Mouse (Mus musculus) G1E (cell line): ENCODE results near the gene Fndc8.

ENCODE experiments used
- CTCF ChIP-seq: IDR thresholded peaks from 2 replicates; pipeline ENCODE4 v1.5.1; 2012; ENCODE audit warnings: low read depth, low read length, inconsistent platforms, mixed read lengths
- GATA1 ChIP-seq: IDR thresholded peaks from 2 replicates; pipeline ENCODE4 v1.6.1; 2012; ENCODE audit warnings: borderline replicate concordance, low read length, inconsistent platforms, mixed read lengths

GRCm38 (mm10) chr11:82870173-82871030 is 21.5 kb upstream of the Fndc8 start:
- TF ChIP-seq CTCF (no peak), GATA1 (no peak)
